Mouse (Mus musculus) kidney, embryonic 14.5 days (tissue): Measurements from ENCODE around the gene Lrrc26. TPM values are rescaled to one million over a fixed set of nuclear protein-coding genes. Genes with fewer than 3 reads are reported as not detected.

ENCODE experiments used
- ATAC-seq: fragments of 200-750 bp; cut with Nextera tagmentation; 2 replicates; pipeline ENCODE4 v1.8.0; 2017; ENCODE audit warnings: moderate number of reproducible peaks, mild to moderate bottlenecking, moderate TSS enrichment, moderate library complexity; ENCODE audit not compliant: low FRiP score, low TSS enrichment
- H3K27ac ChIP-seq: fragments of 300-500 bp; sonication (generic); 2 replicates; pipeline ENCODE4 v1.5.1; 2014; ENCODE audit warnings: low read depth, mild to moderate bottlenecking, low read length, moderate library complexity, mixed read lengths
- H3K27me3 ChIP-seq: fragments of 300-500 bp; sonication (generic); 2 replicates; pipeline ENCODE4 v1.6.1; 2014; ENCODE audit warnings: mild to moderate bottlenecking, low read length; ENCODE audit not compliant: control insufficient read depth, insufficient read depth
- H3K36me3 ChIP-seq: fragments of 300-500 bp; sonication (generic); 2 replicates; pipeline ENCODE4 v1.6.1; 2014; ENCODE audit warnings: low read length, mixed read lengths; ENCODE audit not compliant: control insufficient read depth, insufficient read depth
- H3K4me1 ChIP-seq: fragments of 300-500 bp; sonication (generic); 2 replicates; pipeline ENCODE4 v1.6.1; 2014; ENCODE audit warnings: low read length, mixed read lengths; ENCODE audit not compliant: control insufficient read depth, insufficient read depth
- H3K4me2 ChIP-seq: fragments of 300-500 bp; sonication (generic); replicated peaks from 2 replicates; pipeline ENCODE4 v1.6.1; 2014; ENCODE audit warnings: low read depth, mild to moderate bottlenecking, low read length
- H3K4me3 ChIP-seq: fragments of 300-500 bp; sonication (generic); 2 replicates; pipeline ENCODE4 v1.5.1; 2014; ENCODE audit warnings: mild to moderate bottlenecking, low read length
- H3K9ac ChIP-seq: fragments of 300-500 bp; sonication (generic); 2 replicates; pipeline ENCODE4 v1.6.1; 2014; ENCODE audit warnings: low read depth, mild to moderate bottlenecking, low read length, moderate library complexity
- H3K9me3 ChIP-seq: fragments of 300-500 bp; sonication (generic); 2 replicates; pipeline ENCODE4 v1.6.1; 2016; ENCODE audit warnings: low read length; ENCODE audit not compliant: control insufficient read depth
- WGBS: fragments of 180-500 bp; shearing (Covaris S2); extraction: QIAGEN DNeasy Blood & Tissue Kit; methylation state at CpG from one replicate; pipeline ENCODE4 v1.1.7; 2014; 5-methylcytosine and 5-hydroxymethylcytosine counted together
- polyA plus RNA-seq: library from polyadenylated mRNA; unstranded; fragments of >200 nt; fragmentation: Nextera tagmentation; extraction: Ambion mirVana; gene quantifications from 2 replicates; pipeline ENCODE4 v1.2.1, GENCODE M21; 2014

The Lrrc26 gene
- polyA plus RNA-seq, 1 experiment from 2014 or later = not detected

DNA sequence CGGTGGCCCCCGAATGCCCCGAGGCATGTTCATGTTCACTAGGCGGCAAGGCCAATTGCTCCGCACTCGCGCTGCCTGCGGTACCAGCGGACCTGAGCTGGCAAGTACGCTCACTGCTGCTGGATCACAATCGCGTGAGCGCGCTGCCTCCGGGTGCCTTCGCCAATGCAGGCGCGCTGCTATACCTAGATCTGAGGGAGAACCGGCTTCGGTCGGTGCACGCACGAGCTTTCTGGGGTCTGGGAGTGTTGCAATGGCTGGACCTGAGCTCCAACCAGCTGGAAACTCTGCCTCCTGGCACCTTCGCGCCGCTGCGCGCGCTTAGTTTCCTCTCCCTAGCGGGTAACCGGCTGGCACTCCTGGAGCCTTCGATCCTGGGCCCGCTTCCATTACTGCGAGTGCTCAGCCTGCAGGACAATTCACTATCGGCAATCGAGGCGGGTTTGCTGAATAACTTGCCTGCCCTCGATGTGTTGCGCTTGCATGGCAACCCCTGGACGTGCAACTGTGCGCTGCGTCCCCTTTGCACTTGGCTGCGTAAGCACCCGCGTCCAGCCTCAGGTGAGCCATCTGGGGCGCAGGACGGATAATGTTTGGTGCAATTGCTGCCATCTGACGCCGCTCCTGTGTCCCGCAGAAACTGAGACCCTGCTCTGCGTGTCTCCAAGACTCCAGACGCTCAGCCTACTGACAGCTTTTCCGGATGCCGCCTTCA is 543 bp downstream of the Lrrc26 start:
- H3K27me3 ChIP-seq = peaks cover 58% of the 10 kb centered on the region
- peak overlapping the region; percentile 21 for H3K4me3 ChIP-seq
- 2% methylated on average over 54 of the region's 54 CpGs for WGBS

DNA sequence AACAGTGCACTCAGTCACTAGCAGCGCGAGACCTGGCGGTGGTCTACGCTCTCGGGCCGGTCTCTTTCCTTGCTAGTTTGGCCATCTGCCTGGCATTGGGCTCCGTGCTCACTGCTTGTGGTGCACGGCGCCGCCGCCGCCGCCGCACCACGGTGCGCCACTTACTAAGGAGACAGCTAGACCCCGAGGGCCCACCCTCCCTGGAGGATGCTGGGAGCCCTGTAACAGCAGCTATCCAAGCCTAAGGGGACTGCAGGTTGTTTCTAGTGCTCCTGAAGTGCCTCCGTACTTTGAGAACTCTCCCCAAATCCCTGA is 1.1 kb downstream of the Lrrc26 start:
- Histone ChIP-seq H3K4me3 (peak overlapping the region; percentile 21), H3K36me3 (peaks cover 1% of the 10 kb centered on the region), H3K9me3 (no peaks in the 10 kb centered on the region), H3K9ac (no peak overlapping the region), H3K4me1 (peaks cover 10% of the 10 kb centered on the region; the same call in 1 of the 2 replicates), H3K27ac (no peak overlapping the region), H3K27me3 (peaks cover 58% of the 10 kb centered on the region), H3K4me2 (peak overlapping the region; percentile 25)
- ATAC-seq = no peak
- WGBS = 1% methylated on average over 18 of the region's 18 CpGs

More for the DNA sequence above, 543 bp downstream of the Lrrc26 start:
- Histone ChIP-seq H3K9me3 (no peaks in the 10 kb centered on the region), H3K9ac (no peak overlapping the region), H3K4me1 (peaks cover 10% of the 10 kb centered on the region; the same call in 1 of the 2 replicates), H3K4me2 (peak overlapping the region; percentile 25), H3K27ac (no peak overlapping the region), H3K36me3 (peaks cover 6% of the 10 kb centered on the region)
- no peak for ATAC-seq

DNA sequence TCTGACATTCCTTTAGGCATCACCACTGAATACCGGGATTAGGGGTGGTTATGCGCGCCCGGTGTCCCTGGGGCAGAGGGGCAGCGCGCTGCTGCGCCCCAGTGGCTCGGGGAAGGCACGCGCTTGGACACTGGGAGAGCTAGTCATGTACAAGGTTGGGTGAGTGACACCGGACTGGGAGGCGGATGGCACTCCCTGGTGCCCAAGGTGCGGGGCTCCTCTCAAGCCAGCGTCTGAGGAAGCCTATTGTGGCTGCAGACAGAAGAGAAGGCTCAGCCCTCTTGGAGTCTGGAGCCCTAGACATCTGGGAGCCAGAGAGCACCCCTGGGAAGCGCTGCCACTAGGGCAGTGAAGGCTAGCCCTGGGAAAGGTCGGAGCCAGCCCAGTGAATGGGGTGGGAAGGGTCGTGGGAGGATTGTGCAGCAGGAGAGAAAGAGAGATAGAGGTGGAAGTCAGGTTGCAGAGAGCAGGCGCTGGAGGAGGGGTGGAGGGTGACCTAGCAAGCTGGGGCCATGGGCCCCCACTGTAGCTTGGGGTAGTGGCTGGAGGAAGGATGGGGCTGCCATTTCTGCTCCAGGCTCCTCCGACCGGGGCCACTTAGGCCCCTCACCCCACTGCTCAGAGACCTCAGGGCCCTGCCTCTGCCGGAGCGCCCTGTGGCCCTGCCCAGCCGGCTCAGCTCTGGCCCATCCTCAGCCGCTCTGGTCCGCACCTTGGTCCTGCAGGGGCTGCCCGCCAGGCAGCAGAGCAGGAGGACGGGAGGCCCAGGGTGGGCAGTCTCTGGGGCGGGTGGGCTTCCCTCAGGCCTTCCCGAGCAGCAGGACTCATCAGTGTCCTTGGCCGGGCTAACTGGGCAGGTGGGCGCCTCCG is 1.7 kb downstream of the Lrrc26 start:
- Histone ChIP-seq H3K36me3 (no peaks in the 10 kb centered on the region), H3K4me1 (peaks cover 10% of the 10 kb centered on the region; the same call in 1 of the 2 replicates), H3K27ac (no peak overlapping the region), H3K9ac (no peak overlapping the region), H3K27me3 (peaks cover 58% of the 10 kb centered on the region), H3K4me3 (peak overlapping the region; percentile 28), H3K9me3 (no peaks in the 10 kb centered on the region), H3K4me2 (no peak overlapping the region)
- 0 out of 2 replicates have a peak, but pooled peaks have one; percentile 30 for ATAC-seq
- 7% methylated on average over 32 of the region's 32 CpGs for WGBS

DNA sequence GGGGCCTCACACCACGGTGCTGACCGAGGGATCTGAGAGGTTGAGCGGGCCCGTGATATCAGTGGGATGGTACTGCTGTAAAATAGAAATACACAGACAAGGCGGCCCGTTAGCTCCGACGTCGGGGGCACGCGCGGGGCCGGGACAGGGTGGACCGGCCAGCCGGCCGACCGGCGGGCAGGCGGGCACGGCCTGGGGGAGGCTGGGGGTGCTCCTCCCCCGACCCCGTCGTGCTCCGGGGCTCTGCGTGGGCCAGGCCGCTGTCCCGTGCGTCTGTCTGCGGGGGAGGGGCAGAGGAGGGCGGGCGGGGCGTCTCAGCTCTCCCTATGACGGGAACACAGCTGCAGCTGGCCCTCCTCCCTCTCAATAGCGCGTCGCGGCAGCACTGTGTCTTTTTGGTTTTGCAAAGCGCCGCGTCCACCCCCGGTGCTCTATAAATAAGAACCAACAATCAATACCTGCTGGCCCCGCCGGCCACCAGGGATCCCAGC is 2.4 kb downstream of the Lrrc26 start:
- peaks cover 60% of the 10 kb centered on the region for H3K27me3 ChIP-seq
- H3K4me2 ChIP-seq = peak overlapping the region; percentile 44
- 2% methylated on average over 21 of the region's 43 CpGs for WGBS

DNA sequence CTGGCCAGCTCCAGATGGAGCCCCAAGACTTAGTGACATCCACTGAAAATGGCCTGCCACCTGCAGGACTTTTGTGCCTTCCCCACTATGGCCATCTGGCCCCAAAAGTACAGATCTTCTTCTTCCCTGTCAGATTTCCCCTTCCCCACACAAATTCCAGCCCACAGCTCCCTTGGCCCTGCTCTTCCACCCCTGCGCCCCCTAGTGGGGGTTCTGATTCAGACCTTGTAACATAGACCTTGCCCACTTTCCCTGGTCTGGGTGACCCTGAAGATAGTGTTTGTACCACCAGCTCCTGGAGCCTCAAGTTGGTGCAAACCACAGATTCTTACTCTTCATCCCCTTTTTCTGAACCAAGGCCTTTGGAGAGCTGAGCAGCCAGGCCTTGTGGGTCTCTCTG is 3.1 kb downstream of the Lrrc26 start:
- 0% methylated on average over 1 of the region's 1 CpGs for whole genome bisulfite sequencing
- Histone ChIP-seq H3K9me3 (no peaks in the 10 kb centered on the region), H3K27ac (no peak overlapping the region), H3K4me2 (peak overlapping the region; percentile 44; the same call in 1 of the 2 replicates), H3K36me3 (no peaks in the 10 kb centered on the region), H3K9ac (no peak overlapping the region), H3K4me3 (peak overlapping the region; percentile 28; the same call in 1 of the 2 replicates), H3K4me1 (peaks cover 10% of the 10 kb centered on the region; the same call in 1 of the 2 replicates), H3K27me3 (peaks cover 62% of the 10 kb centered on the region)
- ATAC-seq = no peak

More for the DNA sequence above, 2.4 kb downstream of the Lrrc26 start:
- ATAC-seq = peak; percentile 16; the same call in 1 of the 2 replicates
- Histone ChIP-seq H3K27ac (no peak overlapping the region), H3K4me3 (peak overlapping the region; percentile 28), H3K9me3 (no peaks in the 10 kb centered on the region), H3K4me1 (peaks cover 10% of the 10 kb centered on the region; the same call in 1 of the 2 replicates), H3K9ac (no peak overlapping the region), H3K36me3 (no peaks in the 10 kb centered on the region)

DNA sequence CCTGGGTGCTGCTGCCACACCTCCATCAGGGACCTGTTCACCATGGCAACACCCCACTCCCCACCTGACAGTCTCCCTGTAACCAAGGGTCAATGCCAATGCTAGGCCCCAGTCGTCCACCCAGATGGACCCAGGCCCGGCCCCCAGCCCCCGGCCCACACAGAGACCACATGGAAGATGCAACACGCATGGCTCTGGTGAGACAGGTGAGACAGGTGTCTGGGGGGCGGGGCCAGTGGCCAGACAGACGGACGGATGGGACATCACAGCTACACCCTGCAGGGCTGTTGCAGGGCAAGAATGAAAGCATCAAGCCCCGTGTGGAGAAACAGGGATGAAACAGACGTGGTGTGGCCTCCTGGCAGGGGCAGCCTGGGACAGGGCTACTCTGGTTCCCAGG is 4.0 kb downstream of the Lrrc26 start:
- no peaks in the 10 kb centered on the region for H3K9me3 ChIP-seq
- H3K36me3 ChIP-seq = no peaks in the 10 kb centered on the region
- H3K4me2 ChIP-seq = no peak overlapping the region
- no peak overlapping the region for H3K4me3 ChIP-seq
- ATAC-seq = no peak
- H3K27me3 ChIP-seq = peaks cover 54% of the 10 kb centered on the region
- no peak overlapping the region for H3K27ac ChIP-seq
- 75% methylated on average over 9 of the region's 9 CpGs for WGBS
- no peak overlapping the region for H3K9ac ChIP-seq
- H3K4me1 ChIP-seq = peaks cover 10% of the 10 kb centered on the region; the same call in 1 of the 2 replicates

DNA sequence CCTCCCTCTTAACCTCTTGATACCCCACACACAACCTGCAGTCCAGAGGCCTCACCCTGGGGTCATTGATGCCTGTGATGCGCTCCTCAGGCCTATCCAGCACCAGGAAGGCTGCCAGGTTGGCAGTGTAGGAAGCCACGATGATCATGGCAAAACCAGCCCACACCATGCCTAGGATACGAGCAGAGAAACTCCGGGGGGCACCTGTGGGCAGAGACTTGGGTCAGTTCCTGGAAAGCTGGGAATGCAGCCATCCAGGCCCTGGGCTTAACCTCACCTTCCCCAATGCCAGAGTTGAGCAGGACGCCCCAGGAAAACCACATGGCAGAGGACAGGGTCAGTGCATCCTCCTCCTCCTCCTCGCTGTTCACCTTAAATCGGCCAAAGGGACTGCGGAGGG is 7.4 kb downstream of the Lrrc26 start:
- H3K36me3 ChIP-seq = no peaks in the 10 kb centered on the region
- no peak overlapping the region for H3K4me3 ChIP-seq
- H3K27me3 ChIP-seq = peaks cover 20% of the 10 kb centered on the region
- no peaks in the 10 kb centered on the region for H3K9me3 ChIP-seq
- H3K9ac ChIP-seq = no peak overlapping the region
- ATAC-seq = no peak
- 76% methylated on average over 8 of the region's 8 CpGs for WGBS
- no peak overlapping the region for H3K27ac ChIP-seq
- H3K4me1 ChIP-seq = peaks cover 7% of the 10 kb centered on the region; the same call in 1 of the 2 replicates
- H3K4me2 ChIP-seq = no peak overlapping the region

DNA sequence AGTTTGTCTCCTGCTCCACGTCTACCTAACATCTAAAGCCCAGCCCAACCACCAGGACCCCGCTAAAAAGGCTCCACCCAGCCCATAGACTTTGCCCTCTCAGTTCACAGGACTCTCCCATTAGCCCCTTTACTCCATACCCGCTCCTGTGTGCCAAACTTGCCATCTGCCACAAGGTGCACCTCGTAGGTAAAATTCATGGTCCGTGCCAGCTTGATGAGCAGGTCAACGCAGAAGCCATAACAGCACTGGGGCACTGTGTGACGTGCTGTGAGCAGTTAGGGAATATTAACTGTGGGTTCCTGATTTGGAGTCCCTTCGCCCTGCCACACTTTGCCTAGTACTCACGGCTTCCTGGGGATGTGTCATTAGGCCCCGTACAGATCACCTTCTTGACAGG is 8.3 kb downstream of the Lrrc26 start:
- H3K27me3 ChIP-seq = peaks cover 12% of the 10 kb centered on the region
- no peak for ATAC-seq

More for the DNA sequence above, 8.3 kb downstream of the Lrrc26 start:
- Histone ChIP-seq H3K4me1 (no peaks in the 10 kb centered on the region), H3K4me3 (no peak overlapping the region), H3K9me3 (no peaks in the 10 kb centered on the region), H3K27ac (no peak overlapping the region), H3K4me2 (no peak overlapping the region), H3K36me3 (no peaks in the 10 kb centered on the region), H3K9ac (no peak overlapping the region)
- 79% methylated on average over 10 of the region's 10 CpGs for WGBS
